11 mouse cellular contexts compared by ENCODE assay signal in the genomic region with DNA sequence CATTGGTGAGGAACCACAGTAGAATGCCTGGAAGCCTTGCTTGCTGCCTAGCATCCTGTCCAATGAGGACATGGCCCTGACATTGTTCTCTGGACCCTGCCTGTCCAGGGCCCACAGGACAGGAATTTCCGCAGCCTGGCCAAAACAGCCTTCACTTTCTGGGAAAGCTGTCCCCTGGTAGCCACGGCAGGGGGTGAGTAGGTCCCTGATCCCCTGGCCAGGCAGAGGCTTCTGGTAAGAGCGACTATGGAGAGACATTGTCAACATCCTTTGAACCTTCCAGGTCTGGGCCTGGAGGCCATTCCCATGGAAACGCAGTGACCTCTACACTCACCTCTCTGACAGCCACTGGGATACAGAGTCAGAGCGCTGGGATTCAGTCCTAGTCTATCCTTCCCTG. TPM values are rescaled to one million over a fixed set of nuclear protein-coding genes. Genes with fewer than 3 reads are reported as not detected.
A peak's percentile ranks its signal among the peaks of the same experiment; 100 is the strongest.
DNase-seq lines count a peak whose midpoint lies in the region; ATAC-seq and TF ChIP-seq lines count a peak whose summit lies in the region.
"Had no signal": no experiment of that assay in that cellular context is flagged by ENCODE, and none has a peak within 500 bp of the region (broad histone marks: within the 10 kb centered on the region; RNA-seq: fewer than 3 reads in every experiment).

No protein-coding gene starts in this region.

- H3K4me2 ChIP-seq in heart, postnatal 0 days (ENCODE audit: low read depth, low read length) = no peak overlapping the region
- no peak overlapping the region for H3K4me2 ChIP-seq in limb, embryonic 15.5 days
- no peak overlapping the region for H3K4me2 ChIP-seq in forebrain, embryonic 15.5 days (replicated peaks)

- 0 out of 2 replicates have a peak, but pooled peaks have one; percentile 9 for ATAC-seq in heart, postnatal 0 days (ENCODE audit: insufficient read depth, low read depth)
- ATAC-seq in limb, embryonic 15.5 days (ENCODE audit: insufficient number of reproducible peaks, low FRiP score, low TSS enrichment, low read depth) = no peak
- no peak for ATAC-seq in megakaryocyte progenitor cell, adult 5-6 weeks (replicated peaks; ENCODE audit: poor library complexity)
- no peak for ATAC-seq in forebrain, embryonic 15.5 days (replicated peaks)
- ATAC-seq: hindbrain, embryonic 16.5 days; Patski had no signal

- H3K9me3 ChIP-seq in ES-Bruce4 (replicated peaks; ENCODE audit: control insufficient read depth, insufficient read depth, low read length, poor library complexity, severe bottlenecking) = no peaks in the 10 kb centered on the region
- H3K9me3 ChIP-seq in heart, postnatal 0 days (replicated peaks; ENCODE audit: control insufficient read depth, low read length) = no peaks in the 10 kb centered on the region
- no peaks in the 10 kb centered on the region for H3K9me3 ChIP-seq in limb, embryonic 15.5 days
- H3K9me3 ChIP-seq in forebrain, embryonic 15.5 days = no peaks in the 10 kb centered on the region
- H3K9me3 ChIP-seq: midbrain, embryonic 10.5 days had no signal

- H3K27ac ChIP-seq in ES-Bruce4 (ENCODE audit: insufficient read depth, low read length) = peak overlapping the region; percentile 78
- H3K27ac ChIP-seq in heart, postnatal 0 days (ENCODE audit: low read depth) = peak overlapping the region; percentile 65
- H3K27ac ChIP-seq in limb, embryonic 15.5 days = 0 out of 2 replicates have a peak overlapping the region, but pooled peaks have one; percentile 17
- no peak overlapping the region for H3K27ac ChIP-seq in forebrain, embryonic 15.5 days (replicated peaks)
- H3K27ac ChIP-seq: midbrain, embryonic 10.5 days had no signal

- WGBS in heart, postnatal 0 days = 58% methylated on average over 5 of the region's 5 CpGs
- 57% methylated on average over 5 of the region's 5 CpGs for WGBS in limb, embryonic 15.5 days
- 63% methylated on average over 5 of the region's 5 CpGs for WGBS in forebrain, embryonic 15.5 days

- no peak overlapping the region for H3K9ac ChIP-seq in ES-Bruce4 (ENCODE audit: low read depth, poor library complexity, severe bottlenecking)
- H3K9ac ChIP-seq in heart, postnatal 0 days (replicated peaks; ENCODE audit: low read depth, low read length) = no peak overlapping the region
- H3K9ac ChIP-seq in limb, embryonic 15.5 days = no peak overlapping the region
- H3K9ac ChIP-seq in forebrain, embryonic 15.5 days (replicated peaks) = no peak overlapping the region

- no peaks in the 10 kb centered on the region for H3K27me3 ChIP-seq in ES-Bruce4 (ENCODE audit: control insufficient read depth, insufficient read depth, low read length, poor library complexity, severe bottlenecking)
- no peaks in the 10 kb centered on the region for H3K27me3 ChIP-seq in heart, postnatal 0 days (ENCODE audit: control insufficient read depth, insufficient read depth, low read length)
- H3K27me3 ChIP-seq in limb, embryonic 15.5 days = no peaks in the 10 kb centered on the region
- no peaks in the 10 kb centered on the region for H3K27me3 ChIP-seq in forebrain, embryonic 15.5 days
- H3K27me3 ChIP-seq: Patski had no signal

- TF ChIP-seq CTCF in ES-Bruce4 (IDR thresholded peaks at IDR 0.05; ENCODE audit: low read depth, low read length) = no peak
- TF ChIP-seq CTCF in heart, postnatal 0 days (IDR thresholded peaks at IDR 0.05; ENCODE audit: low read depth) = no peak

- TF ChIP-seq EP300 in ES-Bruce4 (IDR thresholded peaks at IDR 0.05; ENCODE audit: insufficient read depth, low read depth, low read length) = peak; percentile 67; the same call in 1 of the 2 replicates
- TF ChIP-seq EP300 in heart, postnatal 0 days (IDR thresholded peaks at IDR 0.05; ENCODE audit: low read depth) = no peak

- H3K4me3 ChIP-seq in ES-Bruce4 (ENCODE audit: low read depth, low read length) = no peak overlapping the region
- no peak overlapping the region for H3K4me3 ChIP-seq in heart, postnatal 0 days (ENCODE audit: low read depth, low read length)
- no peak overlapping the region for H3K4me3 ChIP-seq in limb, embryonic 15.5 days
- H3K4me3 ChIP-seq in forebrain, embryonic 15.5 days = no peak overlapping the region
- H3K4me3 ChIP-seq: midbrain, embryonic 10.5 days had no signal

- H3K4me1 ChIP-seq in ES-Bruce4 (ENCODE audit: control insufficient read depth, insufficient read depth, low read length) = peaks cover 22% of the 10 kb centered on the region
- peaks cover 9% of the 10 kb centered on the region for H3K4me1 ChIP-seq in heart, postnatal 0 days (ENCODE audit: control insufficient read depth, insufficient read depth)
- H3K4me1 ChIP-seq in limb, embryonic 15.5 days = 0 out of 2 replicates have a peak, but pooled peaks cover 8% of the 10 kb centered on the region
- H3K4me1 ChIP-seq in forebrain, embryonic 15.5 days = no peaks in the 10 kb centered on the region

- TF ChIP-seq POLR2A in ES-Bruce4 (IDR thresholded peaks at IDR 0.05; ENCODE audit: insufficient read depth, low read length) = no peak

- DNase-seq in adrenal gland, postnatal 14 days = peak; percentile 58
- DNase-seq in adrenal gland, postnatal 4 days (ENCODE audit: low spot score in 2 of 2) = no peak
- no peak for DNase-seq in heart, postnatal 0 days (ENCODE audit: low spot score)
- no peak for DNase-seq in spleen, postnatal 10 days (ENCODE audit: low spot score in 2 of 2)

- peaks cover 3% of the 10 kb centered on the region for H3K36me3 ChIP-seq in ES-Bruce4 (ENCODE audit: control insufficient read depth, insufficient read depth, low read length, poor library complexity, severe bottlenecking)
- peaks cover 30% of the 10 kb centered on the region for H3K36me3 ChIP-seq in heart, postnatal 0 days (replicated peaks; ENCODE audit: control insufficient read depth, insufficient read depth, low read length)
- H3K36me3 ChIP-seq in limb, embryonic 15.5 days = peaks cover 27% of the 10 kb centered on the region
- peaks cover 19% of the 10 kb centered on the region for H3K36me3 ChIP-seq in forebrain, embryonic 15.5 days

RNA-seq across cellular contexts. Expression of a gene that starts 16.8 kb away (rescaled TPM):
- total RNA-seq in adrenal gland, postnatal 14 days (2021) = 430 and 443 TPM in 2 replicates
- total RNA-seq in adrenal gland, postnatal 4 days (2021) = 100 to 1,000 TPM; 271 to 275 TPM
- 167 and 174 TPM in 2 replicates for polyA plus RNA-seq in ES-Bruce4 (2011; ENCODE audit: insufficient read depth, insufficient read length, low read depth, missing spikeins)
- 72.2 and 106 TPM in 2 replicates for total RNA-seq in heart, postnatal 0 days (2014; rRNA removed; ENCODE audit: low replicate concordance)
- polyA plus RNA-seq in heart, postnatal 0 days (2015; fragmentation: Nextera tagmentation; extraction: Ambion mirVana) = 317 and 322 TPM in 2 replicates
- 231 and 263 TPM in 2 replicates for polyA plus RNA-seq in limb, embryonic 15.5 days (2015; fragmentation: Nextera tagmentation; extraction: Ambion mirVana)
- 196 and 255 TPM in 2 replicates for total RNA-seq in megakaryocyte progenitor cell, adult 5-6 weeks (2015)
- total RNA-seq in megakaryocyte progenitor cell, adult 5-6 weeks (2017) = 44.4 and 60.6 TPM in 2 replicates
- 230 and 238 TPM in 2 replicates for polyA plus RNA-seq in forebrain, embryonic 15.5 days (2015; fragmentation: Nextera tagmentation; extraction: Ambion mirVana)

RNA-seq across cellular contexts. Expression of a gene that starts 44.5 kb away (rescaled TPM):
- total RNA-seq in adrenal gland, postnatal 14 days (2021) = 3.3 and 4.4 TPM in 2 replicates
- 1 to 10 TPM; 4.9 to 5.2 TPM for total RNA-seq in adrenal gland, postnatal 4 days (2021)
- polyA plus RNA-seq in ES-Bruce4 (2011; ENCODE audit: insufficient read depth, insufficient read length, low read depth, missing spikeins) = 10.1 and 10.9 TPM in 2 replicates
- total RNA-seq in heart, postnatal 0 days (2014; rRNA removed; ENCODE audit: low replicate concordance) = 1.0 and 1.2 TPM in 2 replicates
- polyA plus RNA-seq in heart, postnatal 0 days (2015; fragmentation: Nextera tagmentation; extraction: Ambion mirVana) = 0.12 and 0.16 TPM in 2 replicates
- polyA plus RNA-seq in limb, embryonic 15.5 days (2015; fragmentation: Nextera tagmentation; extraction: Ambion mirVana) = 3.7 and 4.2 TPM in 2 replicates
- 15.9 and 19.4 TPM in 2 replicates for total RNA-seq in megakaryocyte progenitor cell, adult 5-6 weeks (2015)
- 15.0 and 16.2 TPM in 2 replicates for total RNA-seq in megakaryocyte progenitor cell, adult 5-6 weeks (2017)
- polyA plus RNA-seq in forebrain, embryonic 15.5 days (2015; fragmentation: Nextera tagmentation; extraction: Ambion mirVana) = 13.8 and 14.5 TPM in 2 replicates

RNA-seq across cellular contexts. Expression of a gene that starts 58.6 kb away (rescaled TPM):
- total RNA-seq in adrenal gland, postnatal 14 days (2021) = 152 and 167 TPM in 2 replicates
- total RNA-seq in adrenal gland, postnatal 4 days (2021) = 100 to 1,000 TPM; 214 to 215 TPM
- 357 and 409 TPM in 2 replicates for polyA plus RNA-seq in ES-Bruce4 (2011; ENCODE audit: insufficient read depth, insufficient read length, low read depth, missing spikeins)
- 99.5 and 110 TPM in 2 replicates for total RNA-seq in heart, postnatal 0 days (2014; rRNA removed; ENCODE audit: low replicate concordance)
- polyA plus RNA-seq in heart, postnatal 0 days (2015; fragmentation: Nextera tagmentation; extraction: Ambion mirVana) = 80.0 and 90.6 TPM in 2 replicates
- 181 and 188 TPM in 2 replicates for polyA plus RNA-seq in limb, embryonic 15.5 days (2015; fragmentation: Nextera tagmentation; extraction: Ambion mirVana)
- 184 and 226 TPM in 2 replicates for total RNA-seq in megakaryocyte progenitor cell, adult 5-6 weeks (2015)
- 249 and 254 TPM in 2 replicates for total RNA-seq in megakaryocyte progenitor cell, adult 5-6 weeks (2017)
- 186 and 199 TPM in 2 replicates for polyA plus RNA-seq in forebrain, embryonic 15.5 days (2015; fragmentation: Nextera tagmentation; extraction: Ambion mirVana)
